Mouse (Mus musculus) G1E (cell line): ENCODE results near the gene Sema3e. TPM values are rescaled to one million over a fixed set of nuclear protein-coding genes. Genes with fewer than 3 reads are reported as not detected.

Experiments
- ATAC-seq: 2 replicates; pipeline ENCODE4 v1.8.0; 2016; ENCODE audit warnings: mild to moderate bottlenecking; ENCODE audit not compliant: insufficient number of reproducible peaks, poor library complexity, low FRiP score, severe bottlenecking; ENCODE audit errors: extremely low read depth
- DNase-seq: peaks from one replicate; pipeline ENCODE4 v3.0.0; 2012; ENCODE audit warnings: low spot score
- H3K27me3 ChIP-seq: 2 replicates; pipeline ENCODE4 v1.6.1; 2012; ENCODE audit warnings: mild to moderate bottlenecking, low read length, inconsistent platforms; ENCODE audit not compliant: insufficient read depth
- H3K36me3 ChIP-seq: replicated peaks from 2 replicates; pipeline ENCODE3; 2012; ENCODE audit warnings: mild to moderate bottlenecking, inconsistent platforms
- H3K4me1 ChIP-seq: 2 replicates; pipeline ENCODE4 v1.6.1; 2012; ENCODE audit warnings: low read depth, low read length, inconsistent platforms, mixed read lengths; ENCODE audit not compliant: insufficient read depth
- H3K4me3 ChIP-seq: 2 replicates; pipeline ENCODE4 v1.5.1; 2012; ENCODE audit warnings: low read depth, mild to moderate bottlenecking, inconsistent platforms, low read length, moderate library complexity, mixed read lengths
- H3K9me3 ChIP-seq: replicated peaks from 2 replicates; pipeline ENCODE4 v1.6.1; 2012; ENCODE audit warnings: inconsistent platforms
- CTCF ChIP-seq: IDR thresholded peaks from 2 replicates; pipeline ENCODE4 v1.5.1; 2012; ENCODE audit warnings: low read depth, low read length, inconsistent platforms, mixed read lengths
- GATA1 ChIP-seq: IDR thresholded peaks from 2 replicates; pipeline ENCODE4 v1.6.1; 2012; ENCODE audit warnings: borderline replicate concordance, low read length, inconsistent platforms, mixed read lengths
- GATA2 ChIP-seq: IDR thresholded peaks from 2 replicates; pipeline ENCODE4 v1.6.1; 2012; ENCODE audit warnings: low read depth, low read length, inconsistent platforms, borderline replicate concordance
- POLR2AphosphoS5 ChIP-seq: IDR thresholded peaks from 2 replicates; pipeline ENCODE4 v1.6.1; 2012; ENCODE audit warnings: low read depth, low read length, inconsistent platforms; ENCODE audit not compliant: insufficient replicate concordance
- TAL1 ChIP-seq: conservative IDR thresholded peaks from 2 replicates; pipeline ENCODE4 v1.6.1; 2012; ENCODE audit warnings: low read depth, low read length, inconsistent platforms, mixed read lengths
- polyA plus RNA-seq: library from polyadenylated mRNA; stranded (reverse); fragments of >175 nt; gene quantifications from 2 replicates; pipeline ENCODE4 v1.2.3, GENCODE M21; 2012
- total RNA-seq, 2 experiments: library from RNA; stranded (forward) in 1 of 2; stranded (reverse) in 1 of 2; fragments of 200-1000 nt in 1 of 2; fragments of >200 nt in 1 of 2; fragmentation: Nextera tagmentation in 1 of 2; gene quantifications; 2 replicates each; pipeline ENCODE4 v1.2.3; 2014 to 2017

Sema3e gene
- total and polyA plus RNA-seq, 3 experiments: 0.38 to 7.1 (median 2.0) TPM

GRCm38 (mm10) chr5:14209962-14210361 is 184.9 kb downstream of the Sema3e start:
- ATAC-seq (no peak), DNase-seq (no peak)
- TF ChIP-seq TAL1 (no peak), GATA2 (no peak), CTCF (no peak), POLR2AphosphoS5 (no peak), GATA1 (no peak)
- Histone ChIP-seq H3K4me3 (no peak overlapping the region), H3K4me1 (no peaks in the 10 kb centered on the region), H3K9me3 (no peaks in the 10 kb centered on the region), H3K27me3 (no peaks in the 10 kb centered on the region), H3K36me3 (no peaks in the 10 kb centered on the region)

- Histone ChIP-seq H3K27me3 (no peaks in the 10 kb centered on the region), H3K9me3 (no peaks in the 10 kb centered on the region), H3K4me1 (no peaks in the 10 kb centered on the region), H3K36me3 (no peaks in the 10 kb centered on the region), H3K4me3 (no peak overlapping the region)
- ATAC-seq (no peak), DNase-seq (no peak)
- TF ChIP-seq GATA2: no peak
- TF ChIP-seq GATA1: no peak
- TF ChIP-seq TAL1: no peak
- no peak for TF ChIP-seq POLR2AphosphoS5
- TF ChIP-seq CTCF: no peak
These were observed 191.1 kb downstream of the Sema3e start for GRCm38 (mm10) chr5:14216211-14216610.

GRCm38 (mm10) chr5:14218677-14219076 is 193.6 kb downstream of the Sema3e start:
- H3K4me1 ChIP-seq: no peaks in the 10 kb centered on the region
- DNase-seq: no peak
- no peak overlapping the region for H3K4me3 ChIP-seq
- no peak for ATAC-seq
- TF ChIP-seq CTCF (no peak), POLR2AphosphoS5 (no peak), GATA2 (no peak), TAL1 (no peak), GATA1 (no peak)
- H3K9me3 ChIP-seq: no peaks in the 10 kb centered on the region
- H3K27me3 ChIP-seq: no peaks in the 10 kb centered on the region
- no peaks in the 10 kb centered on the region for H3K36me3 ChIP-seq

GRCm38 (mm10) chr5:14224509-14224908 is 199.4 kb downstream of the Sema3e start:
- ATAC-seq: no peak
- Histone ChIP-seq H3K36me3 (no peaks in the 10 kb centered on the region), H3K9me3 (no peaks in the 10 kb centered on the region)

GRCm38 (mm10) chr5:14231027-14231426 is 206.0 kb downstream of the Sema3e start:
- no peak for DNase-seq
- Histone ChIP-seq H3K36me3 (no peaks in the 10 kb centered on the region), H3K4me3 (no peak overlapping the region), H3K4me1 (no peaks in the 10 kb centered on the region), H3K27me3 (no peaks in the 10 kb centered on the region), H3K9me3 (no peaks in the 10 kb centered on the region)
- no peak for ATAC-seq
- TF ChIP-seq GATA2: no peak
- TF ChIP-seq CTCF: no peak

More at GRCm38 (mm10) chr5:14224509-14224908, 199.4 kb downstream of the Sema3e start:
- no peak for DNase-seq
- H3K4me1 ChIP-seq: no peaks in the 10 kb centered on the region
- H3K27me3 ChIP-seq: no peaks in the 10 kb centered on the region
- no peak for TF ChIP-seq POLR2AphosphoS5
- TF ChIP-seq GATA1: no peak
- no peak for TF ChIP-seq GATA2
- TF ChIP-seq CTCF: no peak
- TF ChIP-seq TAL1: no peak
- H3K4me3 ChIP-seq: no peak overlapping the region

GRCm38 (mm10) chr5:14252583-14252982 is 227.5 kb downstream of the Sema3e start:
- no peak for ATAC-seq
- DNase-seq: no peak
- Histone ChIP-seq H3K4me3 (no peak overlapping the region), H3K27me3 (no peaks in the 10 kb centered on the region), H3K9me3 (no peaks in the 10 kb centered on the region), H3K36me3 (no peaks in the 10 kb centered on the region), H3K4me1 (no peaks in the 10 kb centered on the region)
- TF ChIP-seq GATA1: no peak
- no peak for TF ChIP-seq TAL1
- no peak for TF ChIP-seq POLR2AphosphoS5
- TF ChIP-seq CTCF: no peak
- no peak for TF ChIP-seq GATA2

GRCm38 (mm10) chr5:14253328-14253727 is 228.3 kb downstream of the Sema3e start:
- no peak for DNase-seq
- no peak for TF ChIP-seq TAL1
- no peak for TF ChIP-seq GATA2
- TF ChIP-seq CTCF: no peak
- TF ChIP-seq GATA1: no peak
- TF ChIP-seq POLR2AphosphoS5: no peak

More at GRCm38 (mm10) chr5:14253328-14253727, 228.3 kb downstream of the Sema3e start:
- H3K9me3 ChIP-seq: no peaks in the 10 kb centered on the region
- H3K4me1 ChIP-seq: no peaks in the 10 kb centered on the region
- ATAC-seq: no peak
- no peaks in the 10 kb centered on the region for H3K27me3 ChIP-seq
- no peaks in the 10 kb centered on the region for H3K36me3 ChIP-seq
- H3K4me3 ChIP-seq: no peak overlapping the region
